Mouse (Mus musculus) WW6 (cell line): ENCODE results near the gene Slc5a10.

Experiments used
- DNase-seq: peaks from one replicate; pipeline ENCODE4 v3.0.0-alpha.2; 2013; ENCODE audit warnings: low read depth, low spot score

The Slc5a10 gene

GRCm38 (mm10) chr11:61705581-61705980 is 15.0 kb downstream of the Slc5a10 start:
- DNase-seq = no peak

GRCm38 (mm10) chr11:61702494-61702893 is 18.1 kb downstream of the Slc5a10 start:
- DNase-seq = no peak

- DNase-seq = no peak
Measured at GRCm38 (mm10) chr11:61701696-61702095, 18.9 kb downstream of the Slc5a10 start.

GRCm38 (mm10) chr11:61699933-61700332 is 20.7 kb downstream of the Slc5a10 start:
- DNase-seq = no peak

GRCm38 (mm10) chr11:61699460-61699859 is 21.2 kb downstream of the Slc5a10 start:
- no peak for DNase-seq

GRCm38 (mm10) chr11:61698852-61699251 is 21.8 kb downstream of the Slc5a10 start:
- DNase-seq = no peak

GRCm38 (mm10) chr11:61692996-61693395 is 27.6 kb downstream of the Slc5a10 start:
- DNase-seq = no peak

- DNase-seq = no peak
Measured at GRCm38 (mm10) chr11:61687595-61687994, 33.0 kb downstream of the Slc5a10 start.

- no peak for DNase-seq
Measured at GRCm38 (mm10) chr11:61686906-61687453, 33.6 kb downstream of the Slc5a10 start.

GRCm38 (mm10) chr11:61686141-61686540 is 34.5 kb downstream of the Slc5a10 start:
- no peak for DNase-seq

GRCm38 (mm10) chr11:61685119-61685725 is 35.4 kb downstream of the Slc5a10 start:
- DNase-seq = no peak

GRCm38 (mm10) chr11:61683907-61684731 is 36.5 kb downstream of the Slc5a10 start, which contains the start of gene Fam83g:
Gene Fam83g, plus strand, starts transcription at chr11:61684091.
- DNase-seq = no peak

- no peak for DNase-seq
Measured at GRCm38 (mm10) chr11:61679091-61679866, 41.3 kb downstream of the Slc5a10 start.

GRCm38 (mm10) chr11:61677709-61678108 is 42.9 kb downstream of the Slc5a10 start:
- no peak for DNase-seq

- DNase-seq = no peak
Measured at GRCm38 (mm10) chr11:61676216-61676854, 44.3 kb downstream of the Slc5a10 start.

GRCm38 (mm10) chr11:61675332-61675731 is 45.3 kb downstream of the Slc5a10 start:
- DNase-seq = no peak

- DNase-seq = peak; percentile 88
Measured at GRCm38 (mm10) chr11:61674839-61675159, 45.8 kb downstream of the Slc5a10 start.

- no peak for DNase-seq
Measured at GRCm38 (mm10) chr11:61674151-61674838, 46.3 kb downstream of the Slc5a10 start.

- DNase-seq = no peak
Measured at GRCm38 (mm10) chr11:61673686-61674085, 46.9 kb downstream of the Slc5a10 start.

GRCm38 (mm10) chr11:61671781-61672383 is 48.7 kb downstream of the Slc5a10 start:
- DNase-seq = no peak
